Mouse (Mus musculus): ENCODE data around the gene Gmip.
A peak's percentile ranks its signal among the peaks of the same experiment; 100 is the strongest.

The Gmip gene

GRCm38 (mm10) chr8:69808094-69808863, at the start of gene Gmip:
Gmip (plus strand) TSS chr8:69808679.
- peak; percentile 26 for DNase-seq

- DNase-seq, result no peak
Observed at GRCm38 (mm10) chr8:69761814-69762445, 46.5 kb upstream of the Gmip start.

- no peak for DNase-seq
Observed at GRCm38 (mm10) chr8:69771221-69771620, 37.3 kb upstream of the Gmip start.

GRCm38 (mm10) chr8:69772106-69772505, 36.4 kb upstream of the Gmip start:
- DNase-seq, result no peak

GRCm38 (mm10) chr8:69774503-69775148, 33.9 kb upstream of the Gmip start, which contains the start of gene Gm20422:
Gm20422 (minus strand) TSS chr8:69774886.
- DNase-seq, result peak; percentile 88

GRCm38 (mm10) chr8:69775149-69775534, 33.3 kb upstream of the Gmip start:
- no peak for DNase-seq

- DNase-seq, result no peak
Observed at GRCm38 (mm10) chr8:69777111-69777510, 31.4 kb upstream of the Gmip start.

GRCm38 (mm10) chr8:69789105-69789504, 19.4 kb upstream of the Gmip start:
- no peak for DNase-seq

- no peak for DNase-seq
Observed at GRCm38 (mm10) chr8:69789731-69790130, 18.7 kb upstream of the Gmip start.

- no peak for DNase-seq
Observed at GRCm38 (mm10) chr8:69790364-69790763, 18.1 kb upstream of the Gmip start.

GRCm38 (mm10) chr8:69790773-69791367, 17.6 kb upstream of the Gmip start, which contains the start of the genes Atp13a1 and Zfp866:
Atp13a1 (plus strand) TSS chr8:69791163.
Zfp866 (minus strand) TSS chr8:69791178.
- peak; percentile 83 for DNase-seq

GRCm38 (mm10) chr8:69791415-69792068, 16.9 kb upstream of the Gmip start:
- DNase-seq, result peak; percentile 52

- DNase-seq, result no peak
Observed at GRCm38 (mm10) chr8:69793666-69794065, 14.8 kb upstream of the Gmip start.

GRCm38 (mm10) chr8:69794096-69794495, 14.4 kb upstream of the Gmip start:
- DNase-seq, result no peak

GRCm38 (mm10) chr8:69794901-69795300, 13.6 kb upstream of the Gmip start:
- no peak for DNase-seq

- DNase-seq, result no peak
Observed at GRCm38 (mm10) chr8:69796721-69797345, 11.6 kb upstream of the Gmip start.

GRCm38 (mm10) chr8:69797661-69798060, 10.8 kb upstream of the Gmip start:
- no peak for DNase-seq

- DNase-seq, result no peak
Observed at GRCm38 (mm10) chr8:69799261-69799660, 9.2 kb upstream of the Gmip start.

GRCm38 (mm10) chr8:69799946-69800345, 8.5 kb upstream of the Gmip start:
- DNase-seq, result no peak

GRCm38 (mm10) chr8:69801796-69802195, 6.7 kb upstream of the Gmip start:
- no peak for DNase-seq

GRCm38 (mm10) chr8:69802216-69802615, 6.3 kb upstream of the Gmip start:
- DNase-seq, result no peak

GRCm38 (mm10) chr8:69803366-69803765, 5.1 kb upstream of the Gmip start:
- no peak for DNase-seq

All from cerebellum, adult 11 months (tissue).